Mouse (Mus musculus) C2C12 (cell line): ENCODE results near the gene Kif13a. TPM values are rescaled to one million over a fixed set of nuclear protein-coding genes. Genes with fewer than 3 reads are reported as not detected.

Source experiments
- H3K27me3 ChIP-seq: one replicate; pipeline ENCODE4 v1.6.1; 2011; ENCODE audit not compliant: control insufficient read depth, insufficient read depth, insufficient read length
- H3K36me3 ChIP-seq: one replicate; pipeline ENCODE4 v1.6.1; 2011; ENCODE audit not compliant: control insufficient read depth, insufficient read depth
- H3K4me3 ChIP-seq: one replicate; pipeline ENCODE4 v1.5.1; 2011; ENCODE audit warnings: mild to moderate bottlenecking, control low read depth; ENCODE audit not compliant: poor library complexity, insufficient read depth, severe bottlenecking
- H3K79me2 ChIP-seq: one replicate; pipeline ENCODE4 v1.6.1; 2011; ENCODE audit not compliant: control insufficient read depth, insufficient read depth
- H3K79me3 ChIP-seq: one replicate; pipeline ENCODE4 v1.6.1; 2011; ENCODE audit warnings: low read depth, control low read depth
- H3ac ChIP-seq: one replicate; pipeline ENCODE3; 2011; ENCODE audit warnings: low read depth; ENCODE audit not compliant: control insufficient read depth, insufficient read length
- CEBPB ChIP-seq: IDR thresholded peaks from one replicate; pipeline ENCODE4 v1.6.1; 2011; ENCODE audit warnings: low read depth, mild to moderate bottlenecking, control low read depth, moderate library complexity
- CTCF ChIP-seq: IDR thresholded peaks from one replicate; pipeline ENCODE4 v1.5.1; 2011; ENCODE audit not compliant: control insufficient read depth, insufficient read depth, insufficient read length
- FOSL1 ChIP-seq: IDR thresholded peaks from one replicate; pipeline ENCODE4 v1.8.0; 2011; ENCODE audit warnings: mild to moderate bottlenecking, low read length; ENCODE audit not compliant: poor library complexity, insufficient read depth, severe bottlenecking
- MAX ChIP-seq: IDR thresholded peaks from one replicate; pipeline ENCODE4 v1.6.1; 2011; ENCODE audit warnings: mild to moderate bottlenecking, control low read depth
- MYOD1 ChIP-seq: IDR thresholded peaks from one replicate; pipeline ENCODE4 v1.6.1; 2011; ENCODE audit warnings: low read depth; ENCODE audit not compliant: control insufficient read depth, insufficient read length
- MYOG ChIP-seq: IDR thresholded peaks from one replicate; pipeline ENCODE4 v1.6.1; 2011; ENCODE audit not compliant: control insufficient read depth, insufficient read length; ENCODE audit errors: extremely low read depth
- USF1 ChIP-seq: IDR thresholded peaks from one replicate; pipeline ENCODE4 v1.6.1; 2011; ENCODE audit warnings: low read depth, mild to moderate bottlenecking, control low read depth, moderate library complexity
- long read RNA-seq, 2 experiments: library from polyadenylated mRNA; unstranded; transcript quantifications; one replicate each; pipeline ENCODE4 v2.0.0; 2019 to 2020
- polyA plus RNA-seq: library from polyadenylated mRNA; unstranded; fragments of >200 nt; fragmentation: generic; extraction: Trizol; gene quantifications from one replicate; pipeline ENCODE4 v1.2.1, GENCODE M21; 2012; ENCODE audit warnings: missing spikeins

Gene Kif13a
- polyA plus RNA-seq: 9.2 TPM
- long read RNA-seq, experiment 1, partial matches to known transcripts: 1 of 4 reads
- long read RNA-seq, experiment 1, other reads (novel, unspliced or antisense): 2 of 4 reads
- long read RNA-seq, experiment 2, partial matches to known transcripts: 4 of 5 reads
- long read RNA-seq, experiment 2, other reads (novel, unspliced or antisense): 1 of 5 reads

GRCm38 (mm10) chr13:46929719-46930658, at the start of gene Kif13a:
Kif13a (minus strand) TSS chr13:46929867.
- no peaks in the 10 kb centered on the region for H3K36me3 ChIP-seq
- peak within 1 kb of the TSS; percentile 64 for H3K4me3 ChIP-seq
- H3ac ChIP-seq: peak within 1 kb of the TSS; percentile 96
- no peak for TF ChIP-seq MAX
- no peak for TF ChIP-seq MYOG
- no peak for TF ChIP-seq USF1
- peak; percentile 74 for TF ChIP-seq CEBPB
- TF ChIP-seq MYOD1: no peak
- TF ChIP-seq CTCF: peak; percentile 29
- H3K27me3 ChIP-seq: no peaks in the 10 kb centered on the region
- H3K79me3 ChIP-seq: peaks cover 12% of the 10 kb centered on the region
- peaks cover 30% of the 10 kb centered on the region for H3K79me2 ChIP-seq

DNA sequence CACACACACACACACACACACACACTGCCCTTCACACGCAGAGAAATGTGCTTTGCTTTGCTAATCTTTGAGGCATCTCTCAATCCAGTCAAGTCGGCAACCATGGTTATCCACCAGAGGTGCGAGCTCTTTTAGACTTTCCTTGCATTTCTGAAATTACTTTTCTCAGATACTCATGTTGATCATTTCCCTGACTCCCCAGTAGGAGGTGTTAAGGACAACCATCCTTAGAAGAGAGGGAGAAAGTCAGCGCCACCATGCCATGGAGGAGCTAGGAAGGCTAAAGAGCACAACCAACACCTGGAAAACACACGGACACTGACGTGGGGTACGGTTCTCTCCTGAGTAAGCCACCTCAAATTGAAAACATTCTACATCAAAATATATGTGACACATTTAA, 46.9 kb upstream of the Kif13a start:
- Histone ChIP-seq H3ac (no peak overlapping the region), H3K36me3 (no peaks in the 10 kb centered on the region), H3K79me3 (no peaks in the 10 kb centered on the region), H3K79me2 (no peaks in the 10 kb centered on the region), H3K4me3 (no peak overlapping the region), H3K27me3 (peaks cover 3% of the 10 kb centered on the region)
- TF ChIP-seq MYOD1: no peak
- no peak for TF ChIP-seq CTCF
- TF ChIP-seq MAX: no peak
- no peak for TF ChIP-seq FOSL1
- no peak for TF ChIP-seq MYOG
- no peak for TF ChIP-seq CEBPB
- no peak for TF ChIP-seq USF1

GRCm38 (mm10) chr13:46975930-46976329, 46.3 kb upstream of the Kif13a start:
- no peaks in the 10 kb centered on the region for H3K36me3 ChIP-seq
- no peak overlapping the region for H3K4me3 ChIP-seq
- H3K79me2 ChIP-seq: no peaks in the 10 kb centered on the region
- H3ac ChIP-seq: no peak overlapping the region
- no peak for TF ChIP-seq CTCF
- H3K79me3 ChIP-seq: no peaks in the 10 kb centered on the region
- H3K27me3 ChIP-seq: peaks cover 3% of the 10 kb centered on the region

GRCm38 (mm10) chr13:46975031-46975551, 45.4 kb upstream of the Kif13a start:
- H3ac ChIP-seq: no peak overlapping the region
- no peaks in the 10 kb centered on the region for H3K79me2 ChIP-seq
- TF ChIP-seq FOSL1 (no peak), CTCF (no peak), CEBPB (no peak), MYOG (no peak), USF1 (no peak), MAX (no peak), MYOD1 (no peak)

DNA sequence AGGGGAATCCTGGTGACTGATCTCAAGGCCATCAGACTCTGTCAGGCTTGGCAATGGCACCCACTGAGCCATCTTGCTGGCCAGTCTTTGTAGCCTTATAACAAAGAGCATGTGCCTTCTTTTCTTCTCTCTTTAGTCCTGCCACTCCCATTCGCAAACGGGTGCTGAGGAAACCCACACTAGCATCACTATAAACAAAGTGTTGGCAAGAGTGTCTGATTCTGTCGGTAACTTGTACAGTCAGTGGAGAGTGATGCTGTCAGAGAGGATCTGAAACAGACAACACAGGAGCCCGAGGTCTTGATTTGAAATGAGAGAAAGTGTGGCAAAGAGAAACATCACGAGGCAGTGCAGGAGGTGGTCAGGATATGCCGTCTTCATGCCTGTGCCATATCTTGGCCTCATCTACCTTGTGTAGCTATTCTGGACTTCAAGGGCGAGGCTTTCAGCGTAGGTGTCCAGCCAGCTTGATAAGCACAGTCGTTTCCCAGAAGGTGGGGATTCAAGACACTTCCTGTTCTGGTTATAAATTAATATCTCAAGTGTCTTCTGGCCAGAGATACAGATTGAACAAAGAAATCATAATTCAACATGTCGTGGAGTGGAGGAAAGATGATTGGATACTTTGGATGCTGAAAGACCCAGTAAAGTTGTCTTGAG, 40.7 kb upstream of the Kif13a start:
- H3K79me2 ChIP-seq: no peaks in the 10 kb centered on the region
- no peak overlapping the region for H3K4me3 ChIP-seq
- no peaks in the 10 kb centered on the region for H3K27me3 ChIP-seq
- TF ChIP-seq FOSL1 (no peak), USF1 (no peak), CTCF (no peak)
- no peaks in the 10 kb centered on the region for H3K79me3 ChIP-seq
- H3K36me3 ChIP-seq: no peaks in the 10 kb centered on the region
- no peak overlapping the region for H3ac ChIP-seq

More at GRCm38 (mm10) chr13:46975031-46975551, 45.4 kb upstream of the Kif13a start:
- H3K4me3 ChIP-seq: no peak overlapping the region
- no peaks in the 10 kb centered on the region for H3K79me3 ChIP-seq
- H3K36me3 ChIP-seq: no peaks in the 10 kb centered on the region
- peaks cover 1% of the 10 kb centered on the region for H3K27me3 ChIP-seq

- no peaks in the 10 kb centered on the region for H3K79me3 ChIP-seq
- H3K4me3 ChIP-seq: no peak overlapping the region
- H3K79me2 ChIP-seq: no peaks in the 10 kb centered on the region
- TF ChIP-seq FOSL1 (no peak), USF1 (no peak), MAX (no peak), CEBPB (no peak), MYOD1 (no peak), MYOG (no peak), CTCF (no peak)
- no peaks in the 10 kb centered on the region for H3K36me3 ChIP-seq
- no peak overlapping the region for H3ac ChIP-seq
- no peaks in the 10 kb centered on the region for H3K27me3 ChIP-seq
Measured at GRCm38 (mm10) chr13:46968626-46969025, 39.0 kb upstream of the Kif13a start.
